Mouse (Mus musculus): Measurements from ENCODE around the gene Aig1.

DNA sequence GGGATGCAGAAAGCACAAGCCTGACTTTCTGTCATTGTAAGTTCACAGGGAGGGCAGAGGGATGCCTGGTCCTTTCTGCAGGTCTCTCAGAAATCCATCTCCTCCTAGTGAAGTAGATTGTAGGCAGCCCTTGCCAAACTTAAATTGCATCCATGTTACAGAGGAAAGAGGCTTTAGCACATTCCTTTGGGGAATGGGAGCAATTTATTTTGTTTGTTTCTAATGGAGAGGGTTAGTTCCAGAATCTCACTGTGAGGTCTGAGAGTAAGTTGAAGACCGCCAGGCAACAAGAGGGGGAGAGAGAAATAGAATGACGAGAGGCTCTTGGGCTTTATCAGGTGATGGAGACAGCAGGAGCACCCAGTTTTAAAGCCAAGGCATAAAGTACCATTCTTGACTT lies 155.7 kb downstream of the Aig1 start:
- TF ChIP-seq NELFE (IDR thresholded peaks at IDR 0.05; ENCODE audit: low read depth, low read length), result no peak
- no peak for TF ChIP-seq CTCF (IDR thresholded peaks at IDR 0.05 in 2 of 3, conservative IDR thresholded peaks at IDR 0.05 in 1 of 3; ENCODE audit: control insufficient read depth in 1 of 3, insufficient read depth in 1 of 3, low read depth in 2 of 3, low read length in 3 of 3, poor library complexity in 1 of 3, severe bottlenecking in 1 of 3)
- no peak for TF ChIP-seq MAZ (IDR thresholded peaks at IDR 0.05; ENCODE audit: low read depth, low read length)
- TF ChIP-seq POLR2A (IDR thresholded peaks at IDR 0.05; ENCODE audit: control insufficient read depth in 1 of 2, insufficient read depth in 1 of 2, low read depth in 1 of 2, low read length in 2 of 2, poor library complexity in 1 of 2), result no peak
- TF ChIP-seq MYC (IDR thresholded peaks at IDR 0.05; ENCODE audit: low read depth, low read length), result no peak
- no peak for TF ChIP-seq EP300 (IDR thresholded peaks at IDR 0.05; ENCODE audit: low read depth in 1 of 2, low read length in 2 of 2)
